Mouse (Mus musculus) liver, postnatal 0 days (tissue): ENCODE data around the gene Thsd4. TPM values are rescaled to one million over a fixed set of nuclear protein-coding genes. Genes with fewer than 3 reads are reported as not detected.

ENCODE experiments used
- ATAC-seq: fragments of 200-750 bp; cut with Nextera tagmentation; 2 replicates; pipeline ENCODE4 v1.8.0; 2017; ENCODE audit warnings: mild to moderate bottlenecking, moderate library complexity
- DNase-seq: peaks from one replicate; pipeline ENCODE4 v3.0.0-alpha.2; 2016
- H3K27ac ChIP-seq: fragments of 300-500 bp; sonication (generic); 2 replicates; pipeline ENCODE4 v1.5.1; 2014; ENCODE audit warnings: antibody characterized with exemption, moderate library complexity, mild to moderate bottlenecking, low read depth
- H3K27me3 ChIP-seq: fragments of 300-500 bp; sonication (generic); 2 replicates; pipeline ENCODE4 v1.6.1; 2014; ENCODE audit warnings: low read length, control low read depth, mixed read lengths; ENCODE audit not compliant: insufficient read depth
- H3K36me3 ChIP-seq: fragments of 300-500 bp; sonication (generic); replicated peaks from 2 replicates; pipeline ENCODE4 v1.6.1; 2014; ENCODE audit warnings: mild to moderate bottlenecking, control low read depth, low read length, moderate library complexity, mixed read lengths; ENCODE audit not compliant: insufficient read depth
- H3K4me1 ChIP-seq: fragments of 300-500 bp; sonication (generic); 2 replicates; pipeline ENCODE4 v1.6.1; 2014; ENCODE audit warnings: antibody characterized with exemption, mild to moderate bottlenecking, control low read depth; ENCODE audit not compliant: insufficient read depth
- H3K4me2 ChIP-seq: fragments of 300-500 bp; sonication (generic); 2 replicates; pipeline ENCODE4 v1.6.1; 2014; ENCODE audit warnings: low read depth, mild to moderate bottlenecking, low read length, moderate library complexity, mixed read lengths
- H3K4me3 ChIP-seq: fragments of 300-500 bp; sonication (generic); 2 replicates; pipeline ENCODE4 v1.5.1; 2014; ENCODE audit warnings: low read depth, low read length
- H3K9ac ChIP-seq: fragments of 300-500 bp; sonication (generic); replicated peaks from 2 replicates; pipeline ENCODE4 v1.6.1; 2014; ENCODE audit warnings: mild to moderate bottlenecking, moderate library complexity
- H3K9me3 ChIP-seq: fragments of 300-500 bp; sonication (generic); 2 replicates; pipeline ENCODE4 v1.6.1; 2016; ENCODE audit warnings: mild to moderate bottlenecking, control low read depth, low read length, mixed read lengths
- CTCF ChIP-seq: sonication (generic); IDR thresholded peaks from 2 replicates; pipeline ENCODE4 v1.5.1; 2016; ENCODE audit warnings: antibody characterized with exemption, low read depth
- EP300 ChIP-seq: IDR thresholded peaks from 2 replicates; pipeline ENCODE4 v1.6.1; 2016; ENCODE audit warnings: antibody characterized with exemption, low read depth, mild to moderate bottlenecking
- WGBS: fragments of 180-500 bp; shearing (Covaris S2); extraction: QIAGEN DNeasy Blood & Tissue Kit; methylation state at CpG from one replicate; pipeline ENCODE4 v1.1.7; 2014; ENCODE audit not compliant: insufficient replicate concordance; 5-methylcytosine and 5-hydroxymethylcytosine counted together
- polyA plus RNA-seq: library from polyadenylated mRNA; unstranded; fragments of >200 nt; fragmentation: Nextera tagmentation; extraction: Ambion mirVana; gene quantifications from 2 replicates; pipeline ENCODE4 v1.2.1, GENCODE M21; 2015

The Thsd4 gene
- polyA plus RNA-seq, 1 experiment from 2014 or later: 0.70 TPM

GRCm38 (mm10) chr9:60166990-60167389, 354.9 kb downstream of the Thsd4 start:
- Histone ChIP-seq H3K9me3 (no peaks in the 10 kb centered on the region), H3K4me3 (no peak overlapping the region), H3K27ac (no peak overlapping the region), H3K27me3 (no peaks in the 10 kb centered on the region), H3K9ac (no peak overlapping the region), H3K4me1 (peaks cover 4% of the 10 kb centered on the region; the same call in 1 of the 2 replicates), H3K4me2 (no peak overlapping the region), H3K36me3 (no peaks in the 10 kb centered on the region)
- TF ChIP-seq EP300 (no peak), CTCF (peak; percentile 53)
- 79% methylated on average over 4 of the region's 4 CpGs for WGBS
- DNase-seq: peak; percentile 33
- ATAC-seq: peak; percentile 43; the same call in 1 of the 2 replicates

- H3K36me3 ChIP-seq: no peaks in the 10 kb centered on the region
These were observed 361.0 kb downstream of the Thsd4 start for GRCm38 (mm10) chr9:60160855-60161254.

GRCm38 (mm10) chr9:60160194-60160593, 361.7 kb downstream of the Thsd4 start:
- DNase-seq (no peak), ATAC-seq (no peak)
- Histone ChIP-seq H3K4me3 (no peak overlapping the region), H3K9me3 (no peaks in the 10 kb centered on the region), H3K4me1 (no peaks in the 10 kb centered on the region), H3K9ac (no peak overlapping the region), H3K27me3 (no peaks in the 10 kb centered on the region), H3K27ac (no peak overlapping the region), H3K36me3 (no peaks in the 10 kb centered on the region), H3K4me2 (no peak overlapping the region)
- WGBS: 70% methylated on average over 7 of the region's 7 CpGs
- TF ChIP-seq EP300: no peak
- no peak for TF ChIP-seq CTCF

More at GRCm38 (mm10) chr9:60160855-60161254, 361.0 kb downstream of the Thsd4 start:
- Histone ChIP-seq H3K27ac (no peak overlapping the region), H3K4me3 (no peak overlapping the region), H3K4me1 (no peaks in the 10 kb centered on the region), H3K9me3 (no peaks in the 10 kb centered on the region), H3K9ac (no peak overlapping the region), H3K4me2 (no peak overlapping the region), H3K27me3 (no peaks in the 10 kb centered on the region)
- DNase-seq (no peak), ATAC-seq (no peak)
- TF ChIP-seq EP300 (no peak), CTCF (no peak)
- 36% methylated on average over 5 of the region's 5 CpGs for WGBS

- no peaks in the 10 kb centered on the region for H3K4me1 ChIP-seq
- H3K4me3 ChIP-seq: no peak overlapping the region
- no peak for DNase-seq
- no peaks in the 10 kb centered on the region for H3K36me3 ChIP-seq
- H3K9ac ChIP-seq: no peak overlapping the region
- WGBS: 87% methylated on average over 1 of the region's 1 CpGs
- no peak overlapping the region for H3K4me2 ChIP-seq
- no peak for ATAC-seq
- no peak overlapping the region for H3K27ac ChIP-seq
- H3K9me3 ChIP-seq: no peaks in the 10 kb centered on the region
- H3K27me3 ChIP-seq: no peaks in the 10 kb centered on the region
- 0 out of 2 replicates have a peak, but pooled peaks have one; percentile 5 for TF ChIP-seq CTCF
- no peak for TF ChIP-seq EP300
These were observed 368.9 kb downstream of the Thsd4 start for GRCm38 (mm10) chr9:60152990-60153389.

- no peaks in the 10 kb centered on the region for H3K4me1 ChIP-seq
- no peak overlapping the region for H3K9ac ChIP-seq
- H3K4me2 ChIP-seq: no peak overlapping the region
- no peak overlapping the region for H3K27ac ChIP-seq
- DNase-seq (no peak), ATAC-seq (no peak)
- no peaks in the 10 kb centered on the region for H3K9me3 ChIP-seq
- WGBS: 63% methylated on average over 11 of the region's 11 CpGs
- no peak overlapping the region for H3K4me3 ChIP-seq
- H3K36me3 ChIP-seq: no peaks in the 10 kb centered on the region
- TF ChIP-seq CTCF (no peak), EP300 (no peak)
- H3K27me3 ChIP-seq: no peaks in the 10 kb centered on the region
These were observed 369.8 kb downstream of the Thsd4 start for GRCm38 (mm10) chr9:60151897-60152627.

- Histone ChIP-seq H3K4me1 (no peaks in the 10 kb centered on the region), H3K27me3 (no peaks in the 10 kb centered on the region), H3K9ac (no peak overlapping the region), H3K4me2 (no peak overlapping the region), H3K4me3 (no peak overlapping the region), H3K27ac (no peak overlapping the region), H3K9me3 (no peaks in the 10 kb centered on the region), H3K36me3 (no peaks in the 10 kb centered on the region)
- ATAC-seq: no peak
- no peak for DNase-seq
- TF ChIP-seq EP300: no peak
- no peak for TF ChIP-seq CTCF
- 76% methylated on average over 1 of the region's 1 CpGs for WGBS
These were observed 371.3 kb downstream of the Thsd4 start for GRCm38 (mm10) chr9:60150511-60150910.
